Mouse (Mus musculus) splenic B cell, adult 2 months (primary cell): Measurements from ENCODE around the gene Glis1.

Source experiments
- DNase-seq: peaks from one replicate; pipeline ENCODE4 v3.0.0-alpha.2; 2011; ENCODE audit warnings: low read depth, low spot score
- H3K27me3 ChIP-seq: 2 replicates; pipeline ENCODE4 v1.6.1; 2012; ENCODE audit warnings: mild to moderate bottlenecking, low read length, moderate library complexity, mixed read lengths; ENCODE audit not compliant: control insufficient read depth, poor library complexity, insufficient read depth, severe bottlenecking
- H3K36me3 ChIP-seq: 2 replicates; pipeline ENCODE4 v1.6.1; 2012; ENCODE audit warnings: mild to moderate bottlenecking, low read length, moderate library complexity, mixed read lengths; ENCODE audit not compliant: control insufficient read depth, poor library complexity, insufficient read depth, severe bottlenecking

Glis1 gene

DNA sequence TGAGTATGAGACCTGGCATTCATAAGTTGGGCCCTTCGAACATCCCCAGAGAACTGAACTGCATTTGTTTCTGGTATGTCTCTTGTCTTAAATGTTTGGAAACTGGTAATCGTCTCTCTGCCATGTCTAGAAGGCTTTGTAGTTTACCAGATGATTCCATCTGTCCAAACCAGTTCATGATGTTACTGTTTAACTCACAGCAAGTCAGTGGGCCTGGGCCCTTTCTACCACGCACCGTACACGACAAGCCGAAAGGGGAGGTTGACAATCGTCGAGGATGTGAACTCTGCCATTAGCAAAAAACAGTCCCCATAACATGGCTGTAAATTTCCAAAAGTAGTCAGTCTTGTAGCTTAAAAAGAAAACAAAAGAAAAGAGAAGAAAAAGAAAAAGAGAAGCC, 4.3 kb downstream of the Glis1 start:
- DNase-seq: no peak
- Histone ChIP-seq H3K27me3 (peaks cover 2% of the 10 kb centered on the region), H3K36me3 (no peaks in the 10 kb centered on the region)

GRCm38 (mm10) chr4:107440306-107440705, 5.9 kb downstream of the Glis1 start:
- Histone ChIP-seq H3K27me3 (peaks cover 2% of the 10 kb centered on the region; the same call in 1 of the 2 replicates), H3K36me3 (no peaks in the 10 kb centered on the region)
- DNase-seq: no peak

DNA sequence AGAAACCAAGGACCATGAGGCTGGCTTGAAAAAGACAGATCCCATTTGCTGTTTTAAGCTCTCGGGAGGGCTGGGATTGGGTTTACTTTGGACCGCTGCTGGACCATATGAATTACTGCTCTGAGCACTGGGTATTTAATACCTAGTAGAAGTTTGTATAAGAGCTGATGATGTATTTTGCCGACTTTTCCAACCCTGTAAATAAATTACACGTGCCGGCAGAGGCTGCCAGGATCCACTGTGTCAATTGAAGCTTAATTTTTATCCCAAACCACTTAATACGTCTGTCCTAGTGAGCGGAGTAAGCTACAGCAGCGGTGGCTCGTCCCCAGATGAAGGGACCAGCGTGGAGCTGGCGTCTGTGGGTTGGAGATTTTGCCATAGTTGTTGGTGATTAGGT, 7.9 kb downstream of the Glis1 start:
- Histone ChIP-seq H3K36me3 (no peaks in the 10 kb centered on the region), H3K27me3 (0 out of 2 replicates have a peak, but pooled peaks cover 2% of the 10 kb centered on the region)
- no peak for DNase-seq

- Histone ChIP-seq H3K27me3 (0 out of 2 replicates have a peak, but pooled peaks cover 2% of the 10 kb centered on the region), H3K36me3 (no peaks in the 10 kb centered on the region)
- DNase-seq: no peak
These were observed 8.6 kb downstream of the Glis1 start for GRCm38 (mm10) chr4:107442891-107443483.

GRCm38 (mm10) chr4:107443621-107444020, 9.2 kb downstream of the Glis1 start:
- Histone ChIP-seq H3K27me3 (0 out of 2 replicates have a peak, but pooled peaks cover 2% of the 10 kb centered on the region), H3K36me3 (no peaks in the 10 kb centered on the region)
- no peak for DNase-seq

DNA sequence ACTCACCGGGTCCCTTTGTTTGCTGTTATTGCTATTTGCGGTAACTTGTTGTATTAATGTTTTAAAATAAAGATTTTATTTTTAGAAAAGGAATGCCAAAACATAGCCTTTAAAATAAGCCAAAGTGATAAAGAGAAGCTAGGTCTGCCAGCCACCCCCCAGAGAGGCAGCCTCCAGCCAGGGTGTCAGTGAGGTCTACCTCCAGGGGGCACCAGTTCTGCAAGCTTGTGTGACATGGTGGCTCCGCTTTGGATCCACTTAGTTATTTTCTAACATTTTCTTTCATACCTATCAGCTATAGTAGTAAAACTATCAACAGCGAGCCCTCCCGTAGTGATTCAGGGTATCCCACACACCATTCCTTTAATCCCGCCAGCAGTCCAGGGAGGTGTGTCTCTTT, 14.1 kb downstream of the Glis1 start:
- no peak for DNase-seq
- Histone ChIP-seq H3K36me3 (no peaks in the 10 kb centered on the region), H3K27me3 (no peaks in the 10 kb centered on the region)

- Histone ChIP-seq H3K27me3 (no peaks in the 10 kb centered on the region), H3K36me3 (no peaks in the 10 kb centered on the region)
- no peak for DNase-seq
These were observed 15.1 kb downstream of the Glis1 start for GRCm38 (mm10) chr4:107449519-107449918.

- Histone ChIP-seq H3K27me3 (no peaks in the 10 kb centered on the region), H3K36me3 (no peaks in the 10 kb centered on the region)
- no peak for DNase-seq
These were observed 18.1 kb downstream of the Glis1 start for GRCm38 (mm10) chr4:107452266-107453015.

DNA sequence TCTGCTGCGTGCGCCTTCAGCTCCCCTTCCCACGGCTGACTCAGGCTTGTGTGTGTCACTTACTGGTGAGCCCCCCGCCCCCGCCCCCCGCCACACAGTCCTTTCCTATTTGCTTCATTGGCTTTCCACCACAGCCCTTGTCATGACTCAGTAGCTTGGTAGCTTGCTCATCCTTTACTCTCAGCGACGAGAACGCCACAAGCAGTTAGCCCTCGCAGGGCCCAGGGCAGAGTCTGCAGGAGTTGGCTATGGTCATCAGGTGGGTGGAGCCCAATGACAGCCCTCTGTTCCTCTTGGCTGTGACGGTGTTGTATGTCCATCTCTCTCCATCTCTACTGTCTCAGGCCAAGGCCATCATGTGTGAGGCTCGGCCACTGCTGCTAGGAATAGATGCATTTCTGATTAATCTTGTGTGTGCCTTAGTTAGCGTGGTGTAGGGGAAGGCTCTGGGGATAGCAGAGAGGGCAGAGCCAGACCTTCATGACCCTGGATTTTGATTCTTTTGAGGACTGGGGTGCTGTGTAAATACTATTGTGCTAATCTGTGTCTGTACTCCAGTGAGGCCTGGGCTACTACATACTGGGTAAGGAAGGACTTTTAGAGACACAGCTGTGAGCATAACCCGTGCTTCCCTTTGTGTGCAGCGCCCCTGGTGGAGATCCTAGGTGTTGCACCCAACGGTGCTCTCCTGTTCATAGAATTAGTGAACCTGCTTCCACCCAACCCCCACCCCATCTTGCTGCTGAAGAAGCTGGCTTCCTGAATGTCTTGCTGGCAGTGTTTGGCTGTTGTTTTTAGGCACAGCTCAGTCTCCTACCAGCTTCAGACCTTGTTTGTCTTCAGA, 19.0 kb downstream of the Glis1 start:
- Histone ChIP-seq H3K36me3 (no peaks in the 10 kb centered on the region), H3K27me3 (no peaks in the 10 kb centered on the region)
- DNase-seq: peak; percentile 74

DNA sequence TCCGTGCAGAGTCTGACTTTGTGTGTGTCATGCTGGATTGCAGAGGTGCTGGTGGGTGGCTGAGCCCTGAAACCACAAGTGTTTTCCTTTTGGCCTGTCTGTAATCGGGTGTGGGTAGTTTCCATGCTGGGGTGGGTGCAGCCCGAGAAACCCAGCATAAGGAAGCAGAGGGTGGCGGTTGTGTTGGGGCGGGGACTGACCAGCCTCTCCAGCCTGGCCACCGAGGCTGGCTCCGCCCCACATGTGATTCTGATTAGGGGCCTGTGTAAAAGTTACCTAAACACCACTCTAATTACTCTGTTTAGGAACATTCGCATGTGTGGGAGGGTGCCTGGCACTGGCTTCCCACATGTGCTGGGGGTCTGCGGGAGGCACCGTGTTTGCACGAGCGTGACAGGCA, 23.2 kb downstream of the Glis1 start:
- H3K27me3 ChIP-seq: no peaks in the 10 kb centered on the region
- no peak for DNase-seq
- no peaks in the 10 kb centered on the region for H3K36me3 ChIP-seq

GRCm38 (mm10) chr4:107458907-107459306, 24.5 kb downstream of the Glis1 start:
- H3K36me3 ChIP-seq: no peaks in the 10 kb centered on the region
- no peaks in the 10 kb centered on the region for H3K27me3 ChIP-seq
- no peak for DNase-seq

DNA sequence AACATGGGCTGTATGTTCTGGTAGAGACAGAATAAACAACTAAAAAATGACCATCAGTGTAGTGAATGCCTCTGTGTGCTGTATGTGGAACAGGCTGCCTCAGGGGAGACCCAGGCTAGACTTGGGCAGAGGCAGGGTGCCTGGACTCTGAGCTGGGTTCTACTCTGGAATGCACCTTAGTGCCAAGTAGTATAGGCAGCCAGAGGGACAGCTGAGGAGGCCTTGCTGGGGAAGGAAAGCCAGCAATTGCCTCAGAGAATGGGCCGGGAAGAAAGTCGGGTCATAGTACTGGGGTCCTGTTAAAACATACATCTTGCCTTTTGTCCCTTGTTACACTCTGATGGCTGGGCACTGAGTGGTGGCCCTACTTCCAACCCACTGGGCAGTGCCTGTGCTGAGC, 25.1 kb downstream of the Glis1 start:
- DNase-seq: no peak
- Histone ChIP-seq H3K36me3 (no peaks in the 10 kb centered on the region), H3K27me3 (no peaks in the 10 kb centered on the region)

DNA sequence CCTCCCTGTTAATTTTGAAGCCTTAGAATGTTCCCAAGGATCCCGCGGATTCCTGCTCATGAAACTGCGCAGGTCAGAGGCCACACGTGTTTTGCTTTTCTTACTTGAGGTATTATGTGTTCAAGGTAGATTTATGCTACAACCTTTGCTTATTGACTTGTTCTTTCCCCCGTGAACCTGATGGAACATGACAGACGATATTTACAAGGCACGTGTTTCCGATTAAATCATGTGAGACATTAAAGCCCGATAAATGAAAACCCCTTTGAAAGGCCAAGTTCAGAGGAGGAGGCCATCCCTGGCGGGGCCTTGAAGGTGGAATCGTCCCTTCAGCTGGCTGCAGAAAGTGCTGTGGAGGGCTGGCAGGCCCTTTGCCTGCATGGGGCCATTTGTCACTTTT, 26.1 kb downstream of the Glis1 start:
- no peaks in the 10 kb centered on the region for H3K36me3 ChIP-seq
- no peak for DNase-seq

DNA sequence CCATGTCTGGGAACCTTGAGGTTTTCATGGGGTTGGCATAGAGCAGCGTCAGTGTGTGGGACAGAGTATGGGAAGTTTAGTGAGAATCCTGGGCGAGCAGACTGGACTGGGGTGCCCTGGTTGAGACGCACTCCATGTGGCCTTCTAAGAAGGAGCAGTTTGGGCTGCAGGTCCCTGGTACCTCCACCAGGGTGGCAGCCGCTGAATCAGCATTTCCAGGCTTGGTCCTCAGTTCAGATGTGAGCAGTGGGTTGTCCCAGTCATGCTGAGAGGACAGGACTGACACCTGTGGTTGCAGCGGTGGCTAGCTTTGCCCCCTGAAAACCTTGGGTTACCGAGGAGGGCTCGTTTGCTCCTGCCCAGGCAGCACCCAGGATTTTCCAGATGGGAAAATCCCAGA, 33.4 kb downstream of the Glis1 start:
- no peak for DNase-seq
- Histone ChIP-seq H3K36me3 (no peaks in the 10 kb centered on the region), H3K27me3 (no peaks in the 10 kb centered on the region)

More for the DNA sequence above, 26.1 kb downstream of the Glis1 start:
- no peaks in the 10 kb centered on the region for H3K27me3 ChIP-seq

- DNase-seq: no peak
- no peaks in the 10 kb centered on the region for H3K36me3 ChIP-seq
- no peaks in the 10 kb centered on the region for H3K27me3 ChIP-seq
These were observed 33.9 kb downstream of the Glis1 start for GRCm38 (mm10) chr4:107468264-107468663.
